Mouse (Mus musculus): ENCODE measurements around the gene Cttnbp2nl. TPM values are rescaled to one million over a fixed set of nuclear protein-coding genes. Genes with fewer than 3 reads are reported as not detected.
A peak's percentile ranks its signal among the peaks of the same experiment; 100 is the strongest.

The Cttnbp2nl gene
- total RNA-seq, 2 experiments from 2014 or later = 23.3 to 25.6 TPM

- intact Hi-C loops (cut with DNase I) = no loop called here
- no peak for DNase-seq (ENCODE audit: low spot score in 2 of 2)
These were observed 8.0 kb upstream of the Cttnbp2nl start for GRCm38 (mm10) chr3:105060992-105061391.

- intact Hi-C loops (cut with DNase I) = loop anchor here (1.0 to 5.0 kb wide), 4 partner anchors 68 to 348 kb away; partner anchors contain the start of gene Rhoc
- no peak for DNase-seq (ENCODE audit: low spot score in 2 of 2)
These were observed 7.0 kb upstream of the Cttnbp2nl start for GRCm38 (mm10) chr3:105059911-105060310.

DNA sequence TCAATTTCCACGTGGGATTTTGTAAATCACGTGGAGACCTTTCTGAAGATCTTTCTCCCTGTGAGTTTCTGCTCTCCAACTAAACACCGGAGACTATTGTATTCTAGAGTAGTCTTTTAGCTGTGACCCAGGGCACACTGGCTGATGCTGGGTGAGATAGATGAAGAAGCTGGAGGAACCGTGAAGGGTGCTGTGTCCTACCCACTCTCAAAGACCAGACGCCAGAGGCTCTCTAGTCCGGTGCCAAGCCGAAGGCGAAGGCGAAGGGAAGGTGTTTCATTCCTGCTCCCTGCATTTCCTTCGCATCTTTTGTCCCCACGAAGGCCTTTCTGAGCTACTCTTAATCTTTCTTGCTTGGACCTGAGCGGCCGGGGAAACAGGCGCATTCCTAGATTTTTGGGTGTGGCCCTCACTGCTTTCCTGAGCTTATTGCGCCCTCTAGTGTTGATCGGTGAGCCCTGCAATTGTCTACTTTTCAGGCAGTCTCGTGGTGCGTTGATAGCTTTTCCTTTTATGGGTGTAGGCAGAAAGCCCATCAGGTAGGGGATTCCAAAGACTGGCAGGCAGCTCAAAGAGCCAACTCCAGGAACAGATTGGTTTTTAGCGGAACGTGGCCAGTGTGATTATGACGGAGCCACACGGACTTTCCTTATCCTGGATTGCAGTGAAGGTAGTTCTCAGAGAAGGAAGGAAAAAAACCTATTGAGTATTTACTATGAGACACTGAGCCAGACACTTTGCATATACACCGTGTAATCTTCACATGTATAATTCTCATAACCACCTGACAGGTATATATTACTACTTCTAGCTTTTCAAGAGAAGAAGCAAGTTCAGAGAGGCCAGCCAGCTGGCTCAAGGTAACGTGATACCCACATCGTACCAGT lies 5.9 kb upstream of the Cttnbp2nl start:
- DNase-seq (ENCODE audit: low spot score in 2 of 2) = peak; percentile 87 to 92
- intact Hi-C loops (cut with DNase I) = loop anchor here (1.0 to 5.0 kb wide), 4 partner anchors 67 to 347 kb away; partner anchors contain the start of gene Rhoc

GRCm38 (mm10) chr3:105055666-105056065 lies 2.7 kb upstream of the Cttnbp2nl start:
- DNase-seq (ENCODE audit: low spot score in 2 of 2) = no peak
- intact Hi-C loops (cut with DNase I) = loop anchor here (5.0 kb wide), 2 partner anchors 283 to 343 kb away; no protein-coding TSS in a partner anchor

DNA sequence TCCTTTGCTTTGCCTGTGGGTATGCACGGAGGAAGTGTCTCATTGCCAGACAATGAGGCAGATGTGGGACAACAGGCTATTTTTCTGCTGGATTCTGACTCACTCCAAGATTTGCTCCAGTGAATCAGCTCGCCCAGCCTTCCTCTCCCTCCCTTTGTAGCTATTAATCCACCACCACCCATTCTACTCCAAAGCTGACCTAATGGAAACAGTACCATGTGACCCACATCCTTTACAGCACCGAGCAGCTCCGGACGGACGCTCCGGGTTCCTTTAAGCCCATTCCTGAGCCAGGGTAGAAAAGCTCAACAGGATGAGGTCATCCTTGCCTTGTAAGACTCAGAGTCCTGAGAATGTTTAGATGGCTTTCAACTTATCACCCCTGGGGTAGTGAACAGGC lies 2.0 kb upstream of the Cttnbp2nl start:
- intact Hi-C loops (cut with DNase I) = loop anchor here (5.0 kb wide), 2 partner anchors 283 to 343 kb away; no protein-coding TSS in a partner anchor

DNA sequence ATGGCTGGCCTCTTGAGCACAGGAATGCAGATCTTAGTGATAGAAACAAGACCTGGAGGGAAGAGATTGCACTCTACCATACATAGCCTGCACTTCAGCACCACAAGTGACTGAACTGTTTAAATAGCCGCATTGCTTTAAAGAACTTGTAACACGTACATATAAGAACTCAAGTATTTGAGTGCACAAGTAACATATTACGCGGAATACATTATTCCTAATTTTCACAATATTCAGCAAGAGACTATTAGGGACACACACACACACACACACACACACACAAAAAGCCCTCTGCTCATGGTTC lies 704 bp upstream of the Cttnbp2nl start:
- intact Hi-C loops (cut with DNase I) = loop anchor here (2.0 kb wide), 1 partner anchor 189 kb away; the partner anchor contains the start of genes Capza1 and St7l
- DNase-seq (ENCODE audit: low spot score in 2 of 2) = no peak

More for the DNA sequence above, 2.0 kb upstream of the Cttnbp2nl start:
- DNase-seq (ENCODE audit: low spot score in 2 of 2) = peak in 1 of 2 experiments; percentile 48

DNA sequence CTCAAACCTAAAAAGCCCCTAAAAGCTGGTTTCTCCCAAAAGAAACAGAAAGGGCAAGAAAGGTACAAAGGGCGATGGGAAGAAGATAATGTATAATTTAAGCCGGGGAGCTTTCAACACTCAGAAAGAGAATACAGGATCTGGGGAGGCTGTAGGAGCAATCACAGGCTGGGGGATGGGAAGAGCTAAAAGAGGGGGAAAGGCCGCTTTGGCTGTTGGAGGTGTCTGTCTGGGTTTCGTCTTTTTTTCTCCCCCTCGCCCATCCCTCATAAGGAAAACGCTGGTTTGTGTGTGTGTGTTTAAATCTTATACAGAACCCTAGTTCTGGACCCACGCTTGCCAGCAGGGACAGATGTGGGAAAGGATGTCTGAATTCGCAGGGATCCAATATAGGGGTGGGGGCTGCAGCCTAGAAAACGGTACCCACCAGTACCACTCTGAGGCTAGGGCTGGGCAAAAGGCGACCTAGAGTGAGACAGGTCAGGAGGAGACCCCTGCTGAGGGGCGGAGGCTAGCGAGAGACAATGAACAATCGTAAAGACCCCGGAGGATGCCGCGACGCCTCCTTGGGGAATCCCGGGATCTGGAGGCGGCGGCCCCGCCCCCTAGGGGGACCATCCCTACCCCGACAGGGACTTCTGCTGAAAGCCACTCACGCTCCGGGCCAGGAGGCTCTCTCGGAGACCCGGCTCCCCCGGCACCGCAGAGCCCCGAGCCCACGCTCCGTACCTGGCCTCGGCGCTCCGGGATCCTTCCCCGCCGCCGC lies 592 bp downstream of the Cttnbp2nl start:
- DNase-seq (ENCODE audit: low spot score in 2 of 2) = no peak
- intact Hi-C loops (cut with DNase I) = loop anchor here (2.0 kb wide), 1 partner anchor 188 kb away; the partner anchor contains the start of genes Capza1 and St7l

- DNase-seq (ENCODE audit: low spot score in 2 of 2) = no peak
- intact Hi-C loops (cut with DNase I) = no loop called here
These were observed 1.8 kb downstream of the Cttnbp2nl start for GRCm38 (mm10) chr3:105051103-105051502.

DNA sequence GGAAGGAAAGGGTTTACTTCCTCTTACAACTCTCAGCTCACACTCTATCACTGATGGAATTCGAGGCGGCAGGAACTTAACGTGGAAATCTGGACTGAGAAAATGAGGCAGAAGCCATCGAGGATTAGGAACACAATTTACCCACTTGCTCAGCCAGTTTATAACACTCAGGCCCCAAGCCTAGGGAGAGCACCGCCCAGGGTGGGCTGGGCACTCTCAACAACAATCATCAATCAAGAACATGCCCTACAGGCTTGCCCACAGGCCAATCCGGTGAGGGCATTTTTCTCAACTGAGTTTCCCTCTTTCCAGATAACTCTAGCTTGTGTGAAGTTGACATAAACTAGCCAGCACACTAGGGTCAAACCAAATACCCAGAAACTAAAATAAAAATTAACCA lies 3.1 kb downstream of the Cttnbp2nl start:
- no peak for DNase-seq (ENCODE audit: low spot score in 2 of 2)
- intact Hi-C loops (cut with DNase I) = no loop called here

DNA sequence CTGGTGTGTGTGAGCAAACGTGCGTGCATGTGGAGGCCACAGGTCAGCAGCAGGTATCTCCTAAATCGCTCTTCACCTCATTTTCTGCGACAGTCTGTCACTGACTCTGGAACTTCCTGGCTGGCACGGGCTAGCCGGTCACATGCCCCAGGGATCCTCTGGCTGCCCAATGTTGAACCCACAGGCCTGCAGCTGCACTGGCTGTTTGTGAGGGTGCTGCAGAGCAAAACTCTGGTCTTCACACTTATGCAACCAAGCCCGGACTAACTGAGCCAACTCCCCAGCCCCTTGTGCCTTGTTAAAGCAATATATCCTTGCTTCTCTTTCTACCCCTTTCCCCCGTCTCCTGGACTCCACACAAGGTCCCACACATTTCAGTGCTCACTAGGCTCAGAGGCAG lies 5.3 kb downstream of the Cttnbp2nl start:
- intact Hi-C loops (cut with DNase I) = no loop called here
- peak; percentile 41 to 54 for DNase-seq (ENCODE audit: low spot score in 2 of 2)

- intact Hi-C loops (cut with DNase I) = no loop called here
These were observed 6.1 kb downstream of the Cttnbp2nl start for GRCm38 (mm10) chr3:105046870-105047269.

DNA sequence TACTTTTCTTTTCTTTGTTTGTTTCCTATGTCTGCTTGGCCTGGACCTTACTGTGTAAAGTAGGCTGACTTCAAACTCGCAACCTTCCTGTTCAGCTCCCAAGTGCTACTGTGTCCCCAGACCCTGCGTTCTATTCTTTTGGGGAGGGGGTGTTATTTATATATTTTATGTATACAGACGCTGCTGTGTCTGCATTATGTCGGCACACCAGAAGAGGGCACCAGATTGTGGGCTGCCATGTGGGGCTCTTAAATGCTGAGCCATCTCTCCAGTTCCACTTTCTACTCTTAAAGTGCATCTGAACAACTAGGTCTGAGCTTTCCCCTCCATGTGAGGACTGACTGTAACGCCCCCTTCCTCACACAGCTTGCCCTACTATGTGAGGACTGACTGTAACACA lies 9.2 kb downstream of the Cttnbp2nl start:
- no peak for DNase-seq (ENCODE audit: low spot score in 2 of 2)
- intact Hi-C loops (cut with DNase I) = no loop called here

More at GRCm38 (mm10) chr3:105046870-105047269, 6.1 kb downstream of the Cttnbp2nl start:
- peak in 1 of 2 experiments; percentile 45 for DNase-seq (ENCODE audit: low spot score in 2 of 2)

GRCm38 (mm10) chr3:105040983-105041625 lies 11.8 kb downstream of the Cttnbp2nl start:
- peak in 1 of 2 experiments; percentile 31 for DNase-seq (ENCODE audit: low spot score in 2 of 2)
- intact Hi-C loops (cut with DNase I) = no loop called here

GRCm38 (mm10) chr3:105040002-105040401 lies 12.9 kb downstream of the Cttnbp2nl start:
- no peak for DNase-seq (ENCODE audit: low spot score in 2 of 2)
- intact Hi-C loops (cut with DNase I) = no loop called here

DNA sequence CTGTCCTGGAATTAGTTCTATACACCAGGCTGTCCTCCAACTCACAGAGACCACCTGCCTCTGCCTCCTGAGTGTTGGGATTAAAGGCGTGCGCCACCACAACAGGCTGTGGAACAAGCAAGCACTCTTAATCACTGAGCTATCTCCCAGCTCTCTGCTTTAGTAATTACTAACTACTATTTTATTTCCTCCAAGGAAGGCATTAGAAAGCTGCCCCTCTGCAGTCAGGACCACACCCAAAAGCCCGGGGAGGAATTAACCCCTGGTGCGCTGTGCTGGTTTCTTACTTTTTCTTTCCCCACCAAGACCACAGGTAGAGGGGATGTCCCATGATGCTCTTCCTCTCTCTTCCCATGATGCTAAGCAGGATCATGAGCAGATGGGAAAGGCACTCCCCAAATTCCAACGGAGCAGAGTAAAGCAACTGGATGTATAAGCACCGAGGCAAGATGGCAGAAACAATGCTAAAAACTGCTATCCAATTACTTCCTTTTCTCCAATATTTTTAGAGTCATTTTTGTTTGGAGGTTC lies 15.6 kb downstream of the Cttnbp2nl start:
- no peak for DNase-seq (ENCODE audit: low spot score in 2 of 2)
- intact Hi-C loops (cut with DNase I) = no loop called here

DNA sequence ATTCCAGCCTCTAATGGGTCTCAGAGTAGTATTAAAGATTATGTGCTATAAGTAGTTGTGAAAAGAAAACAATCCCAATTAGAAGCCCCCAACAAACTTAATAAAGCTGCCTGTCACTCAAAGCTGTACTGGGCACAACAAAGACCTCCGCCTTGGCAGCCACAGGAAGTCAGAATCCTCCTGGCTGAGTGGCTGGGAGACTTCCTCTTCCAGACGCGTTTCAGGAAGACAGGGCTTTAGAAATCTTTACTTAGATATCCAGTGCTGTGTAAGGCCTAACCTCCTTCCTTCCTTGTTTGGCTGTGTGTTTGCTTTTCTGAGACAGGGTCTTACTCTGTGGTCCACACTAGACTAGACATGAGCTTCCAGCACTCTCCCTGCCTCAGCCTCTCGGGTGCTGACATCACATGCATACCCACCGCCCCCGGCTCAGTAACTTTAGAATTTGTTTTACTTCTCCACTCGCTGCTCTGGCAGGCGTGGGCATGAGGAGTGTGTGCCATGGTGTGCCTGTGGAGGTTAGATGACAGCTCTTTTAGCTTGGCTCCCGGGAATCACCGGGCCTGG lies 16.6 kb downstream of the Cttnbp2nl start:
- intact Hi-C loops (cut with DNase I) = no loop called here
- DNase-seq (ENCODE audit: low spot score in 2 of 2) = peak; percentile 23 to 62

DNA sequence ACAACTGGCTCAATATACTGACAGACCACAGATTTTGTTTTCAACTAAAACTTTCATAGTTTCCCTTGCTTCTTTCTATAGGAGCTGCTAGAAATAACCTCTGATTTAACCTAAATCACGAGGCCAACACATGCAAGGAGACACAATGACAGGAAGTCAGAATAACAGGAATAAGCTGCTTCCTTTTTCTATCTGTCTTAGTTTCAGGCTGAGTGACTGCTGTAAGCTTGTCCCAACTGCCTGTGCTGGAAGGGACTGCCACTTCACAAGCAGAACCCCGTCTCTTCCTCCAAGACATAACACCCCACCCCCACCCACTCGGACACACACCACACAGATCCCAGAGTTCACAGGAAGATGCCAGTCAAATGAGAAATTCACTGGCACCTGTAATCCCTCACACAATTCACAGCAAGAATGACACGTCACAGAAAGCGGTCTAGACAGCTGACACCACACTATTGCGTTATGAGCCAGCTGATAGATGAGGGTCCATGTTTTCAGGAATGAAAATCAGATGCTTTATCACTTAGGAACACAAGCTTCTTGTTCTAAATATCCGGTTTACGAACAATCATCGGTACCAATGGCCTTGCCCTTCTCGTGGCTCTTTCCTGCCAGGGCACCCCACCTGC lies 29.5 kb downstream of the Cttnbp2nl start:
- intact Hi-C loops (cut with DNase I) = no loop called here
- no peak for DNase-seq (ENCODE audit: low spot score in 2 of 2)

DNA sequence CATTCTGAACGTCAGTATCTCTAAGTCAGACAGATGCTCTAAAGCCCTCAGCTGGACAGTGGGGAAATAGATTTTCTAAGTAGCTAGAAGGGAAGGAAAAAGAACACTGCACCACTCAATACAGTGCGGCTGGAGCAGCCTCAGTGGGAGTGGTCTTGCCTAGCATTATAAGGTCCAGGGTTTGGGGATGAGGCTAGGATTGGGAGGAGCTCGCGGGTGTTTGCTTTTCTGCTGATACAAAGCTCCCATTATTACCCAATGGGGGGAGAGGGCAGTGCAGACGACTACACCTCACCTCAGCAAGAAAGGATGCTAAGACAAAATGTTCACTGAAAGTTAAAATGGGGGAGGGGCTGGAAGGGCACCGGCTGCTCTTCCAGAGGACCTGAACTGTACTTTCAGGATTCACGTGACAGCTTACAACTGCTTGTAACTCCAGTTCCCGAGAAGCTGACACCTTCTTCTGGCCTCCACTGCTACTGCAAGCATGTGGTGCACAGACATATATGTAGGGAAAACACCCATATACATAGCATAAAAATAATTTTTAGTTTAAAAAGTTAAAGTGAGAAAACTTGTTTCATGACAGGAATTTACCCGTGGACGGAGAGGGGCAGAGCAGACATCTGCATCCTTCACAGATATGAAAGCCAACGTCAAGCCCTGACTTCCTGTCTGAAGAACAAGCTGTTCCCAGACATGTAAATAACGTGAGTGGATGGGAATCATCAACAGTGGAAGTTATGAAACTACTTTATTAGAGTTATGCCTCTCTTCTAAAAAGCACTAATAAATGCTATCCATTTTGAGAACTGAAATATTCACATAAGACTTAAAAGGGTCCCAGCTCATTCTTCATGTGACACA lies 32.9 kb downstream of the Cttnbp2nl start:
- intact Hi-C loops (cut with DNase I) = no loop called here
- no peak for DNase-seq (ENCODE audit: low spot score in 2 of 2)
